Mouse (Mus musculus) CH12.LX (cell line): ENCODE results near the gene Tctex1d1.

Experiments
- CTCF ChIP-seq, 2 experiments: IDR thresholded peaks in 1 of 2; conservative IDR thresholded peaks in 1 of 2; 2 replicates each; pipeline ENCODE4 v1.5.1; 2011 to 2012; ENCODE audit warnings: low read depth in 2 of 2, low read length in 2 of 2, improper control_type of control experiment in 1 of 2, inconsistent platforms in 1 of 2, mild to moderate bottlenecking in 1 of 2, moderate library complexity in 1 of 2
- EP300 ChIP-seq: IDR thresholded peaks from 2 replicates; pipeline ENCODE4 v1.6.1; 2011; ENCODE audit warnings: low read length, improper control_type of control experiment
- ETS1 ChIP-seq: conservative IDR thresholded peaks from 2 replicates; pipeline ENCODE4 v1.6.1; 2012; ENCODE audit warnings: low read depth, mild to moderate bottlenecking, inconsistent platforms, low read length, improper control_type of control experiment, moderate library complexity
- MAX ChIP-seq: IDR thresholded peaks from 2 replicates; pipeline ENCODE4 v1.6.1; 2011; ENCODE audit warnings: low read length, improper control_type of control experiment
- POLR2A ChIP-seq: IDR thresholded peaks from 2 replicates; pipeline ENCODE4 v1.6.1; 2011; ENCODE audit warnings: low read depth, mild to moderate bottlenecking, improper control_type of control experiment, low read length
- RAD21 ChIP-seq: IDR thresholded peaks from 2 replicates; pipeline ENCODE4 v1.6.1; 2011; ENCODE audit warnings: low read depth, mild to moderate bottlenecking, low read length, improper control_type of control experiment, moderate library complexity
- SIN3A ChIP-seq: IDR thresholded peaks from 2 replicates; pipeline ENCODE4 v1.6.1; 2012; ENCODE audit warnings: low read length, improper control_type of control experiment, inconsistent platforms
- SMC3 ChIP-seq: IDR thresholded peaks from 2 replicates; pipeline ENCODE4 v1.6.1; 2011; ENCODE audit warnings: low read depth, low read length, improper control_type of control experiment
- USF1 ChIP-seq: IDR thresholded peaks from 2 replicates; pipeline ENCODE4 v1.6.1; 2014; ENCODE audit warnings: low read depth, mild to moderate bottlenecking, inconsistent platforms, low read length, improper control_type of control experiment
- USF2 ChIP-seq: conservative IDR thresholded peaks from 2 replicates; pipeline ENCODE4 v1.6.1; 2011; ENCODE audit warnings: low read depth, low read length, improper control_type of control experiment
- ZC3H11A ChIP-seq: IDR thresholded peaks from 2 replicates; pipeline ENCODE4 v1.6.1; 2012; ENCODE audit warnings: low read depth, mild to moderate bottlenecking, inconsistent platforms, low read length, improper control_type of control experiment

DNA sequence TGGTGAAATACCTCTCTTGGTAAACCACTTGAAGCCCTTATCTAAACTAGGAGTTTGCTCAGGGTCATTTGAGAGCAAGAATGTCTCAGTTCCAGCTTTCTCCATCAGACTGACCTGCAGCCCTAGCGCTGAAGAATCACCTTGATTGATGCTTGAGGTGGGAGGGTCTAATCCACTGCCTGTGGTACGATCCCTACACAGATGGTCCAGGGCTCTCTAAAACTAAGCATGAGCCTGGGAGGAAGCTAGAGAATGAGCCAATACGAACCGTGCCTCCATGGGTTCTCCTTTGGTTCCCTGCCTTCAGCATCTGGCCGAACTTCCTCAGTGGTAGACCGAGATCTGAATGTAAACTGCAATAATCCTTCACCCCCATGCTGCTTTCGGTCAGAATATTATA, 49.3 kb downstream of the Tctex1d1 start:
- TF ChIP-seq SMC3: no peak
- TF ChIP-seq POLR2A: no peak
- TF ChIP-seq ZC3H11A: no peak
- TF ChIP-seq ETS1: no peak
- TF ChIP-seq USF2: no peak
- TF ChIP-seq MAX: no peak
- TF ChIP-seq CTCF (conservative IDR thresholded peaks at IDR 0.05 in 1 of 2, IDR thresholded peaks at IDR 0.05 in 1 of 2; ENCODE audit: low read depth in 2 of 2, low read length in 2 of 2): no peak
- TF ChIP-seq SIN3A: no peak
- no peak for TF ChIP-seq RAD21
- no peak for TF ChIP-seq EP300
- TF ChIP-seq USF1: no peak
